Mouse (Mus musculus) ES-Bruce4 (cell line): ENCODE measurements at regions not wholly inside any gene's neighbourhood (a gene's known extent, or its start where the extent isn't known, plus 50 kb on each side); places are given as distances from the start of the nearest gene placed in this dataset.

Experiments used
- CTCF ChIP-seq: IDR thresholded peaks from one replicate; pipeline ENCODE4 v1.8.1; 2011; ENCODE audit warnings: low read depth, low read length
- EP300 ChIP-seq: IDR thresholded peaks from 2 replicates; pipeline ENCODE4 v1.6.1; 2011; ENCODE audit warnings: low read depth, low read length; ENCODE audit not compliant: insufficient read depth
- POLR2A ChIP-seq: IDR thresholded peaks from one replicate; pipeline ENCODE4 v1.8.1; 2011; ENCODE audit warnings: low read length; ENCODE audit not compliant: insufficient read depth

- no peak for TF ChIP-seq CTCF
- no peak for TF ChIP-seq EP300
- TF ChIP-seq POLR2A: no peak
Observed at GRCm38 (mm10) chr15:36376551-36376950, 631.0 kb downstream of the Zfp706 start.
